Mouse (Mus musculus): ENCODE data around the gene Fgfr2. TPM values are rescaled to one million over a fixed set of nuclear protein-coding genes. Genes with fewer than 3 reads are reported as not detected.

Gene Fgfr2
- polyA plus RNA-seq, 1 experiment from 2014 or later: 106 TPM

DNA sequence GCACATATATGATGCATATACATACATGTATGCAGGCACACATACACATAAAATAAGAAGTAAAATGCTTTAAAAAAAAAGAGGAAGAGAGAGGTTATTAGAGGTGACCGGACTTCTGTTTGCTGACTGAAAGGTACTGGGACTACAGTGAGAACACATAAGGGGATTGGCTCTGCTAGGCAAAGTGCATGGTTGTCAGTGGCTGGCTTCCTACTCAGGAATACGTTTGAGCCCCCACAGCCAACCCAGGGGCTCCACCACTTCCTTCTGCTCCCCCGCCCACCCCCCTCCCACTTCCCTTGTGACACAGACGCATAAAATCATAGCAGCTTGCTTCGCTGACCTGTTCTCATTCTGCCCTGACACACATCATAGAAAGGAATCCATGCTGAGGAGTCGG lies 2265.2 kb downstream of the Fgfr2 start:
- no peak for DNase-seq (ENCODE audit: low spot score)
- 68% methylated on average over 6 of the region's 6 CpGs for WGBS

DNA sequence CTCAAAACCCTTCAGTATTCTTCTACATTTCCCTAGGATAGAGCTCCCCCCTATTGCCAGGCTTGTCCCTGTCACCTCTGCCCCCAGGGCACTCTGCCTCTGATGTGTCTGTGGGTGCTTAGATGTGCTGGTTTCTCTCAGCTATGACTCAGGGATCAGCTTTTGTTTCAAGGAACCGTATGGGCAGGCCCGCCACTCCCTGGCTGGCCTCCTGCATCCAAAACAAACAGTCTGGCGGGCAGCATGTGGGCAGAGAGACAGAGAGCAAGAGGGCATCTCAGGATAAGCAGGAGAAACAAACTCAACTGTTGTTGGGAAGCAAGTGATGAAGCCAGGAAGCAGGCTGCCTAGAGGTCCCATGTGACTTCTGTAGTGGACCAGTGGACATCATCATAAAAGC lies 2267.5 kb downstream of the Fgfr2 start:
- ATAC-seq (ENCODE audit: low read depth) (no peak), DNase-seq (ENCODE audit: low spot score) (no peak)
- H3K9me3 ChIP-seq (ENCODE audit: control insufficient read depth, low read length): no peaks in the 10 kb centered on the region
- no peaks in the 10 kb centered on the region for H3K36me3 ChIP-seq (ENCODE audit: control insufficient read depth, insufficient read depth, low read length)
- H3K9ac ChIP-seq (ENCODE audit: low read depth, low read length): no peak overlapping the region
- no peak overlapping the region for H3K4me2 ChIP-seq (ENCODE audit: low read depth, low read length)
- peaks cover 2% of the 10 kb centered on the region for H3K4me1 ChIP-seq (ENCODE audit: control insufficient read depth, insufficient read depth, low read length)
- H3K27me3 ChIP-seq (replicated peaks; ENCODE audit: control insufficient read depth, insufficient read depth, low read length): no peaks in the 10 kb centered on the region; the same call in 1 of the 2 replicates
- WGBS: 35% methylated on average over 3 of the region's 3 CpGs
- no peak overlapping the region for H3K27ac ChIP-seq (replicated peaks; ENCODE audit: low read depth, low read length)
- H3K4me3 ChIP-seq (ENCODE audit: low read depth, low read length): no peak overlapping the region

More for the DNA sequence above, 2265.2 kb downstream of the Fgfr2 start:
- no peaks in the 10 kb centered on the region for H3K9me3 ChIP-seq (ENCODE audit: control insufficient read depth, low read length)
- H3K36me3 ChIP-seq (ENCODE audit: control insufficient read depth, insufficient read depth, low read length): no peaks in the 10 kb centered on the region
- H3K27me3 ChIP-seq (replicated peaks; ENCODE audit: control insufficient read depth, insufficient read depth, low read length): no peaks in the 10 kb centered on the region; the same call in 1 of the 2 replicates
- H3K9ac ChIP-seq (ENCODE audit: low read depth, low read length): no peak overlapping the region
- H3K4me3 ChIP-seq (ENCODE audit: low read depth, low read length): no peak overlapping the region
- H3K27ac ChIP-seq (replicated peaks; ENCODE audit: low read depth, low read length): no peak overlapping the region
- peaks cover 13% of the 10 kb centered on the region for H3K4me1 ChIP-seq (ENCODE audit: control insufficient read depth, insufficient read depth, low read length)
- no peak for ATAC-seq (ENCODE audit: low read depth)
- H3K4me2 ChIP-seq (ENCODE audit: low read depth, low read length): no peak overlapping the region

DNA sequence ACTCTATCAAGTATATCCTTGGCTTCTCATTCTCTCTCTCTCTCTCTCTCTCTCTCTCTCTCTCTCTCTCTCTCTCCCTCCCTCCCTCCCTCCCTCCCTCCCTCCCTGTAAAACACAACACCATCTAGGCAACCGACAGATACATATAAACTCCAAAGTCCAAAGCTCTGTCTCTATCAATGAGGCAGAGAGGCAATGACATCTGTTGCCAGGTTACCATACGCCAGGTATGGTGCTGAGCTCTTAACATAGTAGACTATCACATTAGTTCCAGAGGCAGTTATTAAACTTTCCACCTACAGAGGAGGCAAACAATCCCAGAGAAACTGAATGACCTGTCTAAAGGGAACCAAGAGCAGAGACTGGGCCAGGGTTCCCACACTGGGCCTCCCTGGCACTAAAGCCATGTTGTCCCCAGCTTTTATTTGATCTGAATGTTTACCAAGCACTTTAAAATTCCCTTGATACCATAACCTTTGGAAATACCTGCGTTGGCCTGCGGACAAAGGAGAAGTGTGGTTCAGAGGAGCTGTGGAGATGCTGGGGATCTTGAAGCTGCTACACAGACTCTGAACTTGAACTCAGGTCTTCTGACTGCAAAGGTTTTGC lies 2268.4 kb downstream of the Fgfr2 start:
- H3K27me3 ChIP-seq (replicated peaks; ENCODE audit: control insufficient read depth, insufficient read depth, low read length): no peaks in the 10 kb centered on the region; the same call in 1 of the 2 replicates
- H3K9ac ChIP-seq (ENCODE audit: low read depth, low read length): no peak overlapping the region
- no peaks in the 10 kb centered on the region for H3K9me3 ChIP-seq (ENCODE audit: control insufficient read depth, low read length)
- H3K36me3 ChIP-seq (ENCODE audit: control insufficient read depth, insufficient read depth, low read length): no peaks in the 10 kb centered on the region
- no peak overlapping the region for H3K4me3 ChIP-seq (ENCODE audit: low read depth, low read length)
- H3K4me2 ChIP-seq (ENCODE audit: low read depth, low read length): no peak overlapping the region
- no peak overlapping the region for H3K27ac ChIP-seq (replicated peaks; ENCODE audit: low read depth, low read length)
- WGBS: 82% methylated on average over 4 of the region's 4 CpGs
- DNase-seq (ENCODE audit: low spot score): no peak
- no peaks in the 10 kb centered on the region for H3K4me1 ChIP-seq (ENCODE audit: control insufficient read depth, insufficient read depth, low read length)
- no peak for ATAC-seq (ENCODE audit: low read depth)

DNA sequence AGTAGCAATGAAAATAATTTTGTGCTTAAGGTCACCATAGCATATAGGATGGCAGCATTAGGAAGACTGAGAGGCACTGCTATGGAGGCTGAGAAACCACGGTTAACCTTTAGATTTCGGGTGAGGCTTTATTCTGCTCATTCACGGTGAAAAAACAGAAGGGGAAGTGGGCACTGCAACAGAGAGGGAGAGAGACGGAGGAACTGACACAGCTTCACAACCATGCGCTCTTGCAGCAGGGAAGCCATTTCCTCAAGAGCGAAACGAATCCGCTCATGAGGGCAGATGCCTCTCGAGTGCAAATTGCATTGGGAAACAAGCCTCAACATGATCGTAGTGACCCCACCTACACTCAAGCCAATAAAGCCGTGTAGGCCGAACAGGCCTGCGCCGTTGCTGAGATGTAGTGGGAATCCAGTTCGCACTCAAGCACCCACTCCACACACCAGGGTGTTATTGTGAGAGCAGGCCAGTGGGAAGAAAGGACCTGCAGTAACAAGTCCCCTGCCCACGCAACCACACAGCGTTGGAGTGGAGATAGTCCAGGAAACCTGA lies 2275.9 kb downstream of the Fgfr2 start:
- Histone ChIP-seq H3K27ac (replicated peaks; ENCODE audit: low read depth, low read length) (no peak overlapping the region), H3K9ac (ENCODE audit: low read depth, low read length) (no peak overlapping the region), H3K4me3 (ENCODE audit: low read depth, low read length) (no peak overlapping the region), H3K4me2 (ENCODE audit: low read depth, low read length) (no peak overlapping the region), H3K9me3 (ENCODE audit: control insufficient read depth, low read length) (no peaks in the 10 kb centered on the region), H3K4me1 (ENCODE audit: control insufficient read depth, insufficient read depth, low read length) (no peaks in the 10 kb centered on the region), H3K27me3 (replicated peaks; ENCODE audit: control insufficient read depth, insufficient read depth, low read length) (no peaks in the 10 kb centered on the region), H3K36me3 (ENCODE audit: control insufficient read depth, insufficient read depth, low read length) (no peaks in the 10 kb centered on the region)
- no peak for DNase-seq (ENCODE audit: low spot score)
- 81% methylated on average over 17 of the region's 17 CpGs for WGBS
- no peak for ATAC-seq (ENCODE audit: low read depth)

DNA sequence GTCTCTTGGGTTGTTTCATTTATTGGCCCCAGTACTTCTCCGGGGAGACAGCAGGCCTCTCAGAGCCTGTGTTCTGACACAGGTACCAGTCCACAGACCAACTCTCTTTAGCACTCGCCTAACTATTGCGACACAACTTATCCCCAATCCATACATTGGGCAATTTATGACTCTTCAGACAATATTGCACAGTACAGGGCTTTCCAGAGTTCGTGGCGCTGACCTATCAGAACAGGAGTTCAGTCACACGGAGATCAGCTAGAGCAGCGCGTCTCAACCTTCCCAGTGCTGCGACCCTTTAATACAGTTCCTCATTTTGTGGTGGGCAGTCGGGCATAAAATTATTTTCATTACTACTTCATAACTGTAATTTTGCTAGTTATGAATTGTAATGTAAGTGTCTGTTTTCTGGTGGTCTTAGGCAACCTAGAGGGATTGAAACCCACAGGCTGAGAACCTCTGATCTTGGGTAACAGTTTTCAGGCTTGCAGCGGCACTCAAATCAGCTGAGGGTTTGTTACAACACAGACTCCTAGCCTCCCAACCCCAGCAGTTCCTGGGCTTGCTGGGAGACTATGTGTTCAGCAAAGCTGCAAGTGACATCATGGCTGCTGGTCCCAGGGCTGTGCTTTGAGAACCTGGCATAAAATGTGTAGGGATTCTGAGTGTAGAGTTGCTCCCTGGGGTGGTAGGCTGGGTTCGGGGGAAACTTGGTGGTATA lies 2283.6 kb downstream of the Fgfr2 start:
- no peak overlapping the region for H3K4me3 ChIP-seq (ENCODE audit: low read depth, low read length)
- H3K4me1 ChIP-seq (ENCODE audit: control insufficient read depth, insufficient read depth, low read length): peaks cover 7% of the 10 kb centered on the region; the same call in 1 of the 2 replicates
- H3K27me3 ChIP-seq (replicated peaks; ENCODE audit: control insufficient read depth, insufficient read depth, low read length): no peaks in the 10 kb centered on the region
- no peak for DNase-seq (ENCODE audit: low spot score)
- H3K9ac ChIP-seq (ENCODE audit: low read depth, low read length): no peak overlapping the region
- H3K36me3 ChIP-seq (ENCODE audit: control insufficient read depth, insufficient read depth, low read length): no peaks in the 10 kb centered on the region
- no peaks in the 10 kb centered on the region for H3K9me3 ChIP-seq (ENCODE audit: control insufficient read depth, low read length)
- no peak overlapping the region for H3K4me2 ChIP-seq (ENCODE audit: low read depth, low read length)
- H3K27ac ChIP-seq (replicated peaks; ENCODE audit: low read depth, low read length): no peak overlapping the region
- ATAC-seq (ENCODE audit: low read depth): no peak
- 89% methylated on average over 12 of the region's 12 CpGs for WGBS

DNA sequence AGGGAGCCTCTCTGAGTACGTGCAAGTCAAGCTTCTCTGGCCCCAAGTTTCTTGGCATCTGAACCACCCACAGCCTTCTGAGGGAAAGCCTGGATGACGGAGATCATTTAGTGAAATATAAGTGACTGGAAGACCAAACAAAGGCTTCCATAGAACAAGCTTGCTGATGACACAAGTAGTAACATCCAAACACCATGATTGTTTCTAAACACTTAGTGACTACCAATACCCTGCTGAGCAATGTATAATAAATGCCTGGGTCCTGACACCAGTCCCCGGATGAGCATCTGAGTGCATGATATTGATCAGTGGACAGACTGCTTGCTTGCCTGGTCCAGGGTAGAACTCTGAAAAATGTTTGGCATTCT lies 2284.5 kb downstream of the Fgfr2 start:
- Histone ChIP-seq H3K9me3 (ENCODE audit: control insufficient read depth, low read length) (no peaks in the 10 kb centered on the region), H3K4me2 (ENCODE audit: low read depth, low read length) (no peak overlapping the region), H3K4me3 (ENCODE audit: low read depth, low read length) (no peak overlapping the region), H3K27ac (replicated peaks; ENCODE audit: low read depth, low read length) (no peak overlapping the region), H3K27me3 (replicated peaks; ENCODE audit: control insufficient read depth, insufficient read depth, low read length) (0 out of 2 replicates have a peak, but pooled peaks cover 4% of the 10 kb centered on the region), H3K9ac (ENCODE audit: low read depth, low read length) (no peak overlapping the region), H3K36me3 (ENCODE audit: control insufficient read depth, insufficient read depth, low read length) (no peaks in the 10 kb centered on the region), H3K4me1 (ENCODE audit: control insufficient read depth, insufficient read depth, low read length) (peaks cover 7% of the 10 kb centered on the region; the same call in 1 of the 2 replicates)
- no peak for DNase-seq (ENCODE audit: low spot score)
- ATAC-seq (ENCODE audit: low read depth): no peak
- 64% methylated on average over 3 of the region's 3 CpGs for WGBS

DNA sequence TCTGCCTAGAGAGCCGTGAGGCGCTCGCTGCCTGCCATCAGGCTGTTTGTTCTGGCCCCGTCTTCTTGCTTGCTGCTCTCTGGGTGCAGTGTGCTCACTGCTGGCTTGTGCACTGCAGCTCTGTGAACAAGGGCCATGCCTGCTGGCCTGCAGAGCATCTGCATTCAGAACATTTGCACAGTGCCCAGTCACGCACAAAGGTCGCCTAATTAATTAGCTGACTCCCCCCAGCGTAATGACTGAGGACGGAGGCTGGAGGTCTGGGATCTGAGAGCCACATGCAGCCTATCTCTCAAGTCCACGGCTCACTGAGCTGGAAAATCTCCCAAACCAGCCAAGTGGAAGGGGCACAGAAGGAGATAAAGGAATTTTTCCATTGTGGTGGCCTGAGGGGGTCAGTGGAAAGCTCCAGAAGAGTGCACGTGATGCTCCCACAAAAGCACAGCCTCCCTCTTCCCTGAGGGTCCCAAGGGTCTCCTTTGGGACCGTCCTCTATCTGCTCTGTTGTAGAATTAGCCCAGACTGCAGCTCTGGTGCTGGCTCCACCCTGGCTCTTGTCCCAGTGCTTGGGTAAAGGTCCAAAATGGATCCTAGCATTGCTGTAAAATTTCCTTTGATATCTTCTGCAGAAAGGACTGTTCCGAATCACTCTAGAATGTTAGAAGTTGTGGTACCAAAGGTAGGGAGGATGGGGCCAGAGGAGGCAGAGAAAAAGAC lies 2285.1 kb downstream of the Fgfr2 start:
- 0 out of 2 replicates have a peak, but pooled peaks cover 5% of the 10 kb centered on the region for H3K27me3 ChIP-seq (replicated peaks; ENCODE audit: control insufficient read depth, insufficient read depth, low read length)
- no peak overlapping the region for H3K4me2 ChIP-seq (ENCODE audit: low read depth, low read length)
- DNase-seq (ENCODE audit: low spot score) (peak; percentile 79), ATAC-seq (ENCODE audit: low read depth) (peak; percentile 31; the same call in 1 of the 2 replicates)
- peaks cover 7% of the 10 kb centered on the region; the same call in 1 of the 2 replicates for H3K4me1 ChIP-seq (ENCODE audit: control insufficient read depth, insufficient read depth, low read length)
- no peak overlapping the region for H3K27ac ChIP-seq (replicated peaks; ENCODE audit: low read depth, low read length)
- H3K36me3 ChIP-seq (ENCODE audit: control insufficient read depth, insufficient read depth, low read length): no peaks in the 10 kb centered on the region
- no peaks in the 10 kb centered on the region for H3K9me3 ChIP-seq (ENCODE audit: control insufficient read depth, low read length)
- 30% methylated on average over 12 of the region's 12 CpGs for WGBS
- no peak overlapping the region for H3K4me3 ChIP-seq (ENCODE audit: low read depth, low read length)
- no peak overlapping the region for H3K9ac ChIP-seq (ENCODE audit: low read depth, low read length)

DNA sequence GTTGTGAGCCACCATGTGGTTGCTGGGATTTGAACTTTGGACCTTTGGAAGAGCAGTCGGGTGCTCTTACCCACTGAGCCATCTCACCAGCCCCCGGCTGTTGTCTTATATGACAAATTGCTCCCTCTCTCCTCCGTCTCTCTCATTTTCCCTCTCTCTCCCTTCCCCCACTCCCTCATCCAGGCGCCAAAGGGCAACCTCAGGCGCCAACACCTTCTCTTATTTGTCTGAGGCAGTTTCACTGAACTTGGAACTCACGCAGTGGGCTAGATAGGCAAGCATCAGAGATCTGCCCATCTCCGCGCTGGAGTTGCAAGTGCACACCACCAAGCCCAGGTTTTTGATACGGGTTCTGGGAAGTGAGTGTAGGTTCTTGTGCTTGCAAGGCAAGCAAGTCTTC lies 2287.1 kb downstream of the Fgfr2 start:
- Histone ChIP-seq H3K4me1 (ENCODE audit: control insufficient read depth, insufficient read depth, low read length) (peaks cover 7% of the 10 kb centered on the region; the same call in 1 of the 2 replicates), H3K9ac (ENCODE audit: low read depth, low read length) (no peak overlapping the region), H3K27ac (replicated peaks; ENCODE audit: low read depth, low read length) (no peak overlapping the region), H3K4me3 (ENCODE audit: low read depth, low read length) (no peak overlapping the region), H3K36me3 (ENCODE audit: control insufficient read depth, insufficient read depth, low read length) (no peaks in the 10 kb centered on the region), H3K9me3 (ENCODE audit: control insufficient read depth, low read length) (no peaks in the 10 kb centered on the region), H3K27me3 (replicated peaks; ENCODE audit: control insufficient read depth, insufficient read depth, low read length) (0 out of 2 replicates have a peak, but pooled peaks cover 5% of the 10 kb centered on the region), H3K4me2 (ENCODE audit: low read depth, low read length) (no peak overlapping the region)
- ATAC-seq (ENCODE audit: low read depth) (no peak), DNase-seq (ENCODE audit: low spot score) (no peak)
- WGBS: 80% methylated on average over 9 of the region's 9 CpGs
